Mouse (Mus musculus) ES-Bruce4 (cell line): ENCODE measurements around the gene Aim2. TPM values are rescaled to one million over a fixed set of nuclear protein-coding genes. Genes with fewer than 3 reads are reported as not detected.
"Not testable (repeated sequence)": the region's sequence is repeated elsewhere in the genome, so short reads cannot be mapped to it uniquely, and the experiment has no call there.

Source experiments
- H3K27ac ChIP-seq: 2 replicates; pipeline ENCODE4 v1.5.1; 2012; ENCODE audit warnings: low read length, inconsistent platforms; ENCODE audit not compliant: insufficient read depth
- H3K27me3 ChIP-seq: 2 replicates; pipeline ENCODE4 v1.6.1; 2012; ENCODE audit warnings: mild to moderate bottlenecking, low read length, inconsistent platforms; ENCODE audit not compliant: control insufficient read depth, poor library complexity, insufficient read depth, severe bottlenecking
- H3K36me3 ChIP-seq: 2 replicates; pipeline ENCODE4 v1.6.1; 2012; ENCODE audit warnings: inconsistent platforms, mild to moderate bottlenecking, low read length, moderate library complexity; ENCODE audit not compliant: control insufficient read depth, poor library complexity, insufficient read depth, severe bottlenecking
- H3K4me1 ChIP-seq: one replicate; pipeline ENCODE4 v1.8.1; 2011; ENCODE audit warnings: low read length; ENCODE audit not compliant: control insufficient read depth, insufficient read depth
- H3K4me3 ChIP-seq: 2 replicates; pipeline ENCODE4 v1.5.1; 2011; ENCODE audit warnings: low read depth, mild to moderate bottlenecking, low read length
- H3K9ac ChIP-seq: 2 replicates; pipeline ENCODE4 v1.6.1; 2012; ENCODE audit warnings: low read depth, mild to moderate bottlenecking, inconsistent platforms; ENCODE audit not compliant: poor library complexity, severe bottlenecking
- H3K9me3 ChIP-seq: replicated peaks from 2 replicates; pipeline ENCODE4 v1.6.1; 2012; ENCODE audit warnings: mild to moderate bottlenecking, low read length, inconsistent platforms; ENCODE audit not compliant: control insufficient read depth, poor library complexity, insufficient read depth, severe bottlenecking
- CTCF ChIP-seq: IDR thresholded peaks from one replicate; pipeline ENCODE4 v1.8.1; 2011; ENCODE audit warnings: low read depth, low read length
- EP300 ChIP-seq: IDR thresholded peaks from 2 replicates; pipeline ENCODE4 v1.6.1; 2011; ENCODE audit warnings: low read depth, low read length; ENCODE audit not compliant: insufficient read depth
- POLR2A ChIP-seq: IDR thresholded peaks from one replicate; pipeline ENCODE4 v1.8.1; 2011; ENCODE audit warnings: low read length; ENCODE audit not compliant: insufficient read depth
- polyA plus RNA-seq: library from polyadenylated mRNA; stranded (reverse); fragments of >200 nt; gene quantifications from 2 replicates; pipeline ENCODE4 v1.2.4, GENCODE M21; 2011; ENCODE audit warnings: low read depth; ENCODE audit not compliant: missing spikeins, insufficient read depth, insufficient read length

Gene Aim2
- 38.9 and 49.8 TPM in 2 replicates for polyA plus RNA-seq

- H3K9ac ChIP-seq, result no peak within 1 kb of the TSS
- H3K27me3 ChIP-seq, result no peaks in the 10 kb centered on the region
- no peak within 1 kb of the TSS for H3K4me3 ChIP-seq
- peaks cover 2% of the 10 kb centered on the region for H3K4me1 ChIP-seq
- H3K27ac ChIP-seq, result no peak within 1 kb of the TSS
- no peaks in the 10 kb centered on the region for H3K9me3 ChIP-seq
- no peak for TF ChIP-seq CTCF
- TF ChIP-seq EP300, result no peak
- TF ChIP-seq POLR2A, result no peak
- no peaks in the 10 kb centered on the region for H3K36me3 ChIP-seq
These were observed at the start of gene Aim2 for GRCm38 (mm10) chr1:173350372-173350957. Gene Aim2 (plus strand): TSS chr1:173350879.

- H3K9me3 ChIP-seq, H3K36me3 ChIP-seq, H3K9ac ChIP-seq, H3K4me1 ChIP-seq, H3K4me3 ChIP-seq, H3K27ac ChIP-seq, H3K27me3 ChIP-seq: not testable (repeated sequence)
These were observed 47.9 kb upstream of the Aim2 start for GRCm38 (mm10) chr1:173302795-173303194.

- not testable (repeated sequence) for H3K27ac ChIP-seq, H3K9ac ChIP-seq, H3K9me3 ChIP-seq, H3K4me1 ChIP-seq, H3K27me3 ChIP-seq, H3K4me3 ChIP-seq, H3K36me3 ChIP-seq
These were observed 37.1 kb upstream of the Aim2 start for GRCm38 (mm10) chr1:173313535-173314050.

- TF ChIP-seq EP300 (no peak), POLR2A (no peak), CTCF (no peak)
These were observed 35.0 kb upstream of the Aim2 start for GRCm38 (mm10) chr1:173315725-173316124.

GRCm38 (mm10) chr1:173317925-173318477 is 32.7 kb upstream of the Aim2 start:
- Histone ChIP-seq H3K9ac (no peak overlapping the region), H3K4me3 (no peak overlapping the region), H3K27ac (no peak overlapping the region), H3K9me3 (no peaks in the 10 kb centered on the region), H3K4me1 (no peaks in the 10 kb centered on the region), H3K27me3 (no peaks in the 10 kb centered on the region), H3K36me3 (no peaks in the 10 kb centered on the region)
- TF ChIP-seq CTCF (no peak), EP300 (no peak), POLR2A (no peak)

More at GRCm38 (mm10) chr1:173315725-173316124, 35.0 kb upstream of the Aim2 start:
- no peaks in the 10 kb centered on the region for H3K36me3 ChIP-seq
- H3K27ac ChIP-seq, result no peak overlapping the region
- no peaks in the 10 kb centered on the region for H3K9me3 ChIP-seq
- no peaks in the 10 kb centered on the region for H3K27me3 ChIP-seq
- no peak overlapping the region for H3K4me3 ChIP-seq
- H3K9ac ChIP-seq, result no peak overlapping the region
- no peaks in the 10 kb centered on the region for H3K4me1 ChIP-seq

GRCm38 (mm10) chr1:173321593-173322248 is 29.0 kb upstream of the Aim2 start:
- Histone ChIP-seq H3K9me3 (no peaks in the 10 kb centered on the region), H3K36me3 (no peaks in the 10 kb centered on the region), H3K27me3 (no peaks in the 10 kb centered on the region), H3K4me1 (no peaks in the 10 kb centered on the region), H3K9ac (no peak overlapping the region), H3K4me3 (no peak overlapping the region), H3K27ac (no peak overlapping the region)
- no peak for TF ChIP-seq EP300
- TF ChIP-seq POLR2A, result no peak
- no peak for TF ChIP-seq CTCF
